Mouse (Mus musculus) brain, embryonic 14.5 days (tissue): Measurements from ENCODE around the gene Vgf. TPM values are rescaled to one million over a fixed set of nuclear protein-coding genes. Genes with fewer than 3 reads are reported as not detected.

Experiments used
- DNase-seq: peaks from one replicate; pipeline ENCODE4 v3.0.0-alpha.2; 2011; ENCODE audit warnings: low read depth
- CTCF ChIP-seq: fragments of 200-500 bp; IDR thresholded peaks from 2 replicates; pipeline ENCODE4 v1.5.1; 2012; ENCODE audit warnings: inconsistent platforms, mild to moderate bottlenecking, moderate library complexity, borderline replicate concordance; ENCODE audit not compliant: insufficient read depth, insufficient read length; ENCODE audit errors: extremely low read depth
- POLR2A ChIP-seq: fragments of 200-500 bp; IDR thresholded peaks from 2 replicates; pipeline ENCODE4 v1.6.1; 2012; ENCODE audit warnings: mild to moderate bottlenecking, inconsistent platforms, borderline replicate concordance; ENCODE audit not compliant: poor library complexity, insufficient read depth, insufficient read length, severe bottlenecking; ENCODE audit errors: extremely low read depth
- polyA plus RNA-seq: library from polyadenylated mRNA; depleted of rRNA; stranded (reverse); fragments of >200 nt; gene quantifications from 2 replicates; pipeline ENCODE4 v1.2.3, GENCODE M21; 2012

Gene Vgf
- polyA plus RNA-seq, 1 experiment = 9.3 TPM

DNA sequence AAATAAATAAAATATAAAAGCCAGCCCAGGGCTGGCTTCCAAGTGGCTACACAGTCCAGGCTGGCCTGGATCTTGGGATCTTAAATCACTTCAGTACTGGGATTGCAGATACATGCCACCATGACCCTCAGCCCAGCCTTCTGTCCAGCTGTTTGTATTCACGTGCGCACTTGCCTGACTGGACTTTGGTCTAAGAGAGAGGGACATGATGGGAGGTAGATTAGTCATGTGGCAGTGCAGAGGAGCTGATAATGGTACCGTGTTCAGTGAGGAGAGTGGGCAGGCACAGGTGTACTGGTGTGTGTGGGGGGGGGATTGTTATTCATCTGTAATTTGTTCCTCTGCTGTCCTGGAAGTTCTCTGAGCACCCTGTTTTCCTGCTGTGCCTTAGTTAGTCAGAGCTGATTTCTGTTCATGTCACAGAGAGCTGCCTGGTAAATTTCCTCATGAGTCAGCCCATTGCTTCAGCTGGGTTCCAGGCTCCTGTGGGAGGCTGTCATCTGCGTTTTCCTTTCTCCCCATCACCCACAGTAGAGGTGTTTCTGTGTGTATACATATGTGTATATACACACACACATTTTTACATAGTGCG is 25.8 kb downstream of the Vgf start:
- no peak for DNase-seq
- TF ChIP-seq CTCF (no peak), POLR2A (no peak)

- DNase-seq = no peak
- TF ChIP-seq POLR2A (no peak), CTCF (no peak)
Measured at GRCm38 (mm10) chr5:137054299-137054698, 28.1 kb downstream of the Vgf start.

GRCm38 (mm10) chr5:137054873-137055272 is 28.7 kb downstream of the Vgf start:
- TF ChIP-seq CTCF (no peak), POLR2A (no peak)
- DNase-seq = no peak

DNA sequence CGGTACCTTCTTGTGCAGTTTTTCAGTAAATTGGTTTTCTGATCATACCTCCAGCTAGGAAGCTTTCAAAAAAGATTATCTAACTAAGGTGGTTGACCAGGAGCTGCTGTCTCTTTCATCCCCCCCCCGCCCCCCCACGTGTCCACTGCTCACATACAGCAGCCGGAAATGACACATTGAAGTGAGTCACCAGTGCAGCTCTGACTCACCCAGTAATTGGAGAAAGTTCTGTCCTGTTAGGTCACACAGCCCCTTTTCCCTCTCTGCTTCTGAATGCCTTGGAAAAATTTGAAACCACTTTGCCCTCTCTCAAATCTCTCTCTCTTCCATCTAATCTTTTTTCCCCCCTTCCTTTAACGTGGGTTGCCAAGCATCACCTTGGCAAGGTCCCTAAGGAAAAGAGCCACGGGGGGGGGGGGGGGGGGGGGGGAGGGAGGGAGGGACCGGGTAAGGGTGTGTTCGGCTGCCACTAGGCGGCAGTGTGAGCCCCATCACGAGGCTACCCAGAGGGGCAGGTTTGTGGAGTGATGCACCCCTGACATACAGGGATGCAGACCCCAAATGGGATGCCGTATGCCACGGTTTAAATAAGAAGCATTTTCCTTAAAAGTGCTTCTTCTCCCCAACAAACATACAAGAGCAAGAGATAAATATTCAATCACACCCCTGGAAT is 35.8 kb downstream of the Vgf start:
- no peak for TF ChIP-seq POLR2A
- peak; percentile 48; the same call in 1 of the 2 replicates for TF ChIP-seq CTCF
- no peak for DNase-seq

DNA sequence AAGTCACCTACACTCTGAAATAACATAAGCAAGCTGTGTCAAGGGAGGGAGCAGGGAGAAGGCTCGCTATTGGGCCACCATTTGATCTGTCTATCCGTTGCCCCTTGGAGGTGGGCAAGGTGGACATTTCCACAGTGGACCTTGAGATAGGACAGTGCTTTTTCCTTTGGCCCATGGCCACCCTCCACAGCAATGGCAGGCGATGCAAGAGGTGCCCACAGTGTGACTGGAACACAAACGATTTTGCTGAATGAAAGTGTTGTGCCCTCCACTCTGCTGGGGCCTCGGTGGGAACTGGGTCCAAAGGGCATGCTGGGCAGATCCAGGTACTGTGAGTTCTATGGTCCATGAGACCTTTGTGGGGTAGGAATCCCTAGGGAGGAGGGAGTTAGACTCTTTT is 36.4 kb downstream of the Vgf start:
- DNase-seq = no peak
- TF ChIP-seq CTCF = no peak
- no peak for TF ChIP-seq POLR2A

GRCm38 (mm10) chr5:137065454-137065853 is 39.3 kb downstream of the Vgf start:
- no peak for DNase-seq
- TF ChIP-seq POLR2A = no peak

DNA sequence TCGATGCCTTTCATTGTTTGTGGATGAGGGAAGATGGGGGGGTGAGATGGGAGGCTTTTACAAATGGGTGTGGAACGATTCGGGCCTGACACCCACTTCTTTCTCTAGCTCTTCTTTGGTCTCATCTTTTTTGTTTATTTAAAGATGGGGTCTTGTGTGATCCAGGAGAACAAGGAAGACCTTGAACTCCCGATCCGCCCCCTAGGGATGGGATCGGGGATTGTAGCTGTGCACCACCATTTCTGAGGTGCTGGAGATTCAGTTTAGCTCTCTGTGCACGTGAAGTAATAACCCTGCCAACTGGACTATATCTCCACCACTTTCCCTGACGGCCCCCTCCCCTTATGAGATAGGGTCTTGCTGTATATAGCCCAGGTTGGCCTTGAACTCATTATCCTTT is 39.7 kb downstream of the Vgf start:
- DNase-seq = no peak
- TF ChIP-seq POLR2A (no peak), CTCF (peak; percentile 14; the same call in 1 of the 2 replicates)

- TF ChIP-seq POLR2A (no peak), CTCF (no peak)
- no peak for DNase-seq
Measured at GRCm38 (mm10) chr5:137068711-137069110, 42.5 kb downstream of the Vgf start.

GRCm38 (mm10) chr5:137070881-137071605 is 44.9 kb downstream of the Vgf start:
- DNase-seq = no peak
- TF ChIP-seq POLR2A = no peak
- no peak for TF ChIP-seq CTCF

DNA sequence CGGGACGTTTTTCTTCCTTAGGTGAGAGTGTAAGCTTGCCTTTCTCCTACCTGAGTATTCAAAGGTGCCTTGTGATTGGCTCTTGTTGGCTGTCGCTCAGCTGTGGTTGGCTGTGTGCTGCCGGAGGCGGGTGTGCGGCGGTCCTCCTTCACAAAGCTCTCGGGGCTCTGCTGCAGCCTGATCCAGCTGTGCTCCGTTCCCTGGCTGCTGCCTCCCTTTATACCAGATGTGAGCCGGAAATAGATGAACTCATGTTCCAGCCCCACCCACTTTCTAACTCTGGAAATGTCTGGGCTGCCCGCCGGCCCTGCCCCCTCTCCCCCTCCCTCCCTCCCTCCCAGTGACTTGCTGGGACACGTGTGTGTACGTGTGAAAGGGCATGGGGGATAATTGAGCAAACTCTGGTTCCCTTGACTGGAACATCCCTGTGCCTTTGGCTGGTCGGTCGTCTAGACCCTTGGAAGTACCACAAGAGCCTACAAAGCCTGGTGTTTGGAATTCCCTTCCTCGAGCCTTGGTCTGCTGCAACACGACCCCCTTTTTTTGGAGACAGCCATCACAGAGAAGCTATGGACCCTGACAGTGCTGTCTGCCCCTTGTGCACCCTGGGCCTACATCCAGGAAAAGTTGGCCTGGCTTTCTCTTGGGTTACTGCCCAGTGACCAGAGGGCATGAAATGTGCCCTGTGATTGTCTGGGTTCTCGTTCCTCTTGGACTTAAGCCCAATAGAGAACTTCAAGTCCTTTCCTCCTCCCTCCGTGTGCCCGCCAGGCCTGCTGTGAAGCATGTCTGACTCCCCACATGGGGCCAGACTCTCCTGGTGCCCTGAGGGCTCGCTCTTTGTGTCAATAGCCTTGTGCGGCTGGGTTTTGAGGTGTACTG is 46.1 kb downstream of the Vgf start, which contains the start of gene Serpine1:
Gene Serpine1 (minus strand): TSS at position 190 of the 882 bp plus-strand sequence.
- DNase-seq = peak; percentile 88
- TF ChIP-seq CTCF = no peak
- no peak for TF ChIP-seq POLR2A

DNA sequence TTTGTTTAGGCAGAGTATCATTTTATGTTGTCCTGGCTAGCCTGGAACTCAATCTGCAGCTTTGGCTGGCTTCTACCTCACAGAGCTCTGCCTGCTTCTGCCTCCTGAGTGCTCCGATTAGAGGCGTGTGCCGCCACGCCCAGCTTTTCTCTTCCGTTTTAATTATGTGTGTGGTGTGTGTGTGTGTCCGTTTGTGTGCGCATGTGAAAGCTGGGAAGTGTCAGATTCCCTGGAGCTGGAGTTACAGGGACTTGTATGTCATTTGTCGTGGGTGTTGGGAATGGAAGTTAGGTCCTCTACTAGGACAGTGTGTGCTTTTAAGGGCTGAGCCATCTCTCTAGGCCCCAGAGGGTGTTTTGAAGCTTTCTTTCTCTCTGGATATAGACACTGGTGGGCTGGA is 46.9 kb downstream of the Vgf start:
- TF ChIP-seq POLR2A = no peak
- no peak for TF ChIP-seq CTCF
- DNase-seq = no peak

- no peak for TF ChIP-seq CTCF
- DNase-seq = peak; percentile 27
Measured at GRCm38 (mm10) chr5:137074191-137074651, 48.0 kb downstream of the Vgf start.
